Mouse (Mus musculus) embryonic facial prominence, embryonic 13.5 days (tissue): ENCODE data around the gene Mcur1. TPM values are rescaled to one million over a fixed set of nuclear protein-coding genes. Genes with fewer than 3 reads are reported as not detected.

Experiments used
- ATAC-seq: fragments of 200-750 bp; cut with Nextera tagmentation; 2 replicates; pipeline ENCODE4 v1.8.0; 2017; ENCODE audit warnings: low read depth; ENCODE audit not compliant: insufficient number of reproducible peaks, insufficient read depth, low FRiP score, low TSS enrichment
- H3K27ac ChIP-seq: fragments of 300-500 bp; sonication (generic); 2 replicates; pipeline ENCODE4 v1.5.1; 2015; ENCODE audit warnings: moderate library complexity, mild to moderate bottlenecking, inconsistent platforms
- H3K27me3 ChIP-seq: fragments of 300-500 bp; sonication (generic); 2 replicates; pipeline ENCODE4 v1.6.1; 2015; ENCODE audit warnings: mild to moderate bottlenecking, inconsistent platforms
- H3K36me3 ChIP-seq: fragments of 300-500 bp; sonication (generic); 2 replicates; pipeline ENCODE4 v1.6.1; 2015; ENCODE audit warnings: mild to moderate bottlenecking, inconsistent platforms
- H3K4me1 ChIP-seq: fragments of 300-500 bp; sonication (generic); 2 replicates; pipeline ENCODE4 v1.6.1; 2015; ENCODE audit warnings: inconsistent platforms
- H3K4me2 ChIP-seq: fragments of 300-500 bp; sonication (generic); 2 replicates; pipeline ENCODE4 v1.6.1; 2015; ENCODE audit warnings: moderate library complexity, mild to moderate bottlenecking, inconsistent platforms
- H3K4me3 ChIP-seq: fragments of 300-500 bp; sonication (generic); 2 replicates; pipeline ENCODE4 v1.5.1; 2015; ENCODE audit warnings: mild to moderate bottlenecking, inconsistent platforms
- H3K9ac ChIP-seq: fragments of 300-500 bp; sonication (generic); 2 replicates; pipeline ENCODE4 v1.6.1; 2015; ENCODE audit warnings: mild to moderate bottlenecking, inconsistent platforms
- H3K9me3 ChIP-seq: fragments of 300-500 bp; sonication (generic); 2 replicates; pipeline ENCODE4 v1.6.1; 2016; ENCODE audit warnings: inconsistent platforms
- WGBS: fragments of 180-500 bp; shearing (Covaris S2); methylation state at CpG from one replicate; pipeline ENCODE4 v1.1.7; 2015; ENCODE audit warnings: mixed read lengths; 5-methylcytosine and 5-hydroxymethylcytosine counted together
- polyA plus RNA-seq: library from polyadenylated mRNA; unstranded; fragments of >200 nt; fragmentation: Nextera tagmentation; extraction: Ambion mirVana; gene quantifications from 2 replicates; pipeline ENCODE4 v1.2.1, GENCODE M21; 2015

The Mcur1 gene
- polyA plus RNA-seq, 1 experiment from 2014 or later = 13.8 TPM

- ATAC-seq = no peak
- no peaks in the 10 kb centered on the region for H3K27me3 ChIP-seq
- H3K4me1 ChIP-seq = no peaks in the 10 kb centered on the region
- no peaks in the 10 kb centered on the region for H3K9me3 ChIP-seq
- no peak overlapping the region for H3K9ac ChIP-seq
- WGBS = 44% methylated on average over 3 of the region's 3 CpGs
- no peak overlapping the region for H3K27ac ChIP-seq
- no peak overlapping the region for H3K4me2 ChIP-seq
- peaks cover 61% of the 10 kb centered on the region for H3K36me3 ChIP-seq
- H3K4me3 ChIP-seq = no peak overlapping the region
Measured at GRCm38 (mm10) chr13:43546861-43547260, 13.1 kb downstream of the Mcur1 start.

GRCm38 (mm10) chr13:43540205-43540815 lies 19.7 kb downstream of the Mcur1 start:
- no peak overlapping the region for H3K4me3 ChIP-seq
- no peaks in the 10 kb centered on the region for H3K27me3 ChIP-seq
- ATAC-seq = no peak
- H3K27ac ChIP-seq = no peak overlapping the region
- no peaks in the 10 kb centered on the region for H3K9me3 ChIP-seq
- H3K36me3 ChIP-seq = peaks cover 22% of the 10 kb centered on the region
- WGBS = 85% methylated on average over 14 of the region's 14 CpGs
- peaks cover 17% of the 10 kb centered on the region for H3K4me1 ChIP-seq
- H3K4me2 ChIP-seq = no peak overlapping the region
- H3K9ac ChIP-seq = no peak overlapping the region

- Histone ChIP-seq H3K27me3 (no peaks in the 10 kb centered on the region), H3K4me2 (no peak overlapping the region), H3K4me3 (no peak overlapping the region), H3K9me3 (no peaks in the 10 kb centered on the region), H3K9ac (no peak overlapping the region), H3K4me1 (peaks cover 17% of the 10 kb centered on the region), H3K36me3 (peaks cover 14% of the 10 kb centered on the region), H3K27ac (no peak overlapping the region)
- ATAC-seq = no peak
- WGBS = 94% methylated on average over 3 of the region's 3 CpGs
Measured at GRCm38 (mm10) chr13:43539409-43539808, 20.6 kb downstream of the Mcur1 start.

- Histone ChIP-seq H3K9me3 (no peaks in the 10 kb centered on the region), H3K27ac (no peak overlapping the region), H3K9ac (no peak overlapping the region), H3K4me3 (no peak overlapping the region), H3K4me2 (no peak overlapping the region), H3K27me3 (no peaks in the 10 kb centered on the region), H3K36me3 (peaks cover 6% of the 10 kb centered on the region; the same call in 1 of the 2 replicates), H3K4me1 (peaks cover 17% of the 10 kb centered on the region)
- 40% methylated on average over 6 of the region's 6 CpGs for WGBS
- no peak for ATAC-seq
Measured at GRCm38 (mm10) chr13:43537854-43538253, 22.1 kb downstream of the Mcur1 start.

DNA sequence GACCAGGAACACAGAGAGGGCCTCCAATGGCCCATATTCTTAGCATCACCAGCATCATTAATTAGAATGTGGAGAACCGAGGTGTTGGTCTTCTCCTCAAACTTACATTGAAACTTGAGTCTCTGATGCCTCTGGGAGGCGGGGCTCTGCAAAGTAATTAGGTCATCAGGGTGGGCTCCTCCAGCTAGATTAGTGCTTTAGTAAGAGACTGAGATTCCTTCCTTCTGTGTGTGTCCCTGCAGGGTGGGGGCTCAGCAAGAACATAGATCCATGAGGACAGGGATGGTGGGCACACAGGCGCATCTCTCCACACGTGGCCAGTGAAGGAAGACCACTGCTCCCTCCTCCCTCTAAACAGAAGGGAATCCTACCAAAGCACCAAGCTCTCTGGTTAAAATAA lies 26.0 kb downstream of the Mcur1 start:
- no peaks in the 10 kb centered on the region for H3K9me3 ChIP-seq
- H3K36me3 ChIP-seq = no peaks in the 10 kb centered on the region
- H3K4me3 ChIP-seq = no peak overlapping the region
- no peak overlapping the region for H3K9ac ChIP-seq
- H3K27ac ChIP-seq = no peak overlapping the region
- H3K27me3 ChIP-seq = no peaks in the 10 kb centered on the region
- H3K4me2 ChIP-seq = no peak overlapping the region
- WGBS = 74% methylated on average over 4 of the region's 4 CpGs
- no peak for ATAC-seq
- H3K4me1 ChIP-seq = peaks cover 28% of the 10 kb centered on the region

DNA sequence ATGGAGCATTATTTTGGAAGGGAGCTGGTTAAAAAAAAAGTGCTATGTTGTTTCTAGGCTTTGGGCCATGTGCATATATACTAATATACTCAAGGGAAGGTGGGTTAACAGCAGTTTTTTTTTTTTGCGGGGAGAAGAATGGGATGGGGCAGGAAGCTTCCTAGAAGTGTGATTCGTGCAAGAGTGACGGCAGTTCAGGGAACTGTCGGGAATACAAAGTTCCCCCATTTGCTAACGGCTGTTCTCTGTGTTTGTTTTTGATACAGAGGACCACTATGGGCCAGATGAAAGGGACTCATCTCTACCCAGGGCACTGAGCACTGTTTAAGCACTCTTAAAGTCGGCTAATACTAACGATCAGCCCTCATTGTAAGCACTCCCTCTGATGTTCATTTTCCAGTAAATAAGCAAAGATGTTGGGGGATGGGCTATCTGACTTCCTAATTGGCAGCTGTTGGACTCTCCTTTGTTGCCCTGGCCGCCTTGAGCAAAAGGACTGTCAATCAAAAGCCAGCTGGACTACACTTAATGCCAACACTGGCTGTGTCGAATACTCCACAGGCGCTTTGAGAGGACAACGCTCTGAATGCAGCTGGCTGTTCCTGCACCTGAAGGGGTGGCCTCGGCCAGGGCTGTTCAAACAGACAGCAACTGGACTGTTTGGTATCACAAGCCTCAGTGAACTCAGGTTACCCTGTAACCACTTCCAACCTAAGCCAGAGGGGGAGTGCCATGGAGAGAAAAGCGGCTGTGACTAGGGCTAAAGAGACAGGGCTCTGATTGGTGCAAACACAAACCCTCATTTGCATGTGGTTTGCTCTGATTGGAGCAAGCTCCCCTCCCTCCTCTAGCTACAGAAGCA lies 28.9 kb downstream of the Mcur1 start:
- Histone ChIP-seq H3K9ac (no peak overlapping the region), H3K9me3 (no peaks in the 10 kb centered on the region), H3K27ac (no peak overlapping the region), H3K4me1 (peaks cover 22% of the 10 kb centered on the region), H3K4me2 (0 out of 2 replicates have a peak overlapping the region, but pooled peaks have one; percentile 7), H3K4me3 (no peak overlapping the region), H3K27me3 (no peaks in the 10 kb centered on the region), H3K36me3 (no peaks in the 10 kb centered on the region)
- ATAC-seq = peak; percentile 56
- WGBS = 19% methylated on average over 13 of the region's 13 CpGs

DNA sequence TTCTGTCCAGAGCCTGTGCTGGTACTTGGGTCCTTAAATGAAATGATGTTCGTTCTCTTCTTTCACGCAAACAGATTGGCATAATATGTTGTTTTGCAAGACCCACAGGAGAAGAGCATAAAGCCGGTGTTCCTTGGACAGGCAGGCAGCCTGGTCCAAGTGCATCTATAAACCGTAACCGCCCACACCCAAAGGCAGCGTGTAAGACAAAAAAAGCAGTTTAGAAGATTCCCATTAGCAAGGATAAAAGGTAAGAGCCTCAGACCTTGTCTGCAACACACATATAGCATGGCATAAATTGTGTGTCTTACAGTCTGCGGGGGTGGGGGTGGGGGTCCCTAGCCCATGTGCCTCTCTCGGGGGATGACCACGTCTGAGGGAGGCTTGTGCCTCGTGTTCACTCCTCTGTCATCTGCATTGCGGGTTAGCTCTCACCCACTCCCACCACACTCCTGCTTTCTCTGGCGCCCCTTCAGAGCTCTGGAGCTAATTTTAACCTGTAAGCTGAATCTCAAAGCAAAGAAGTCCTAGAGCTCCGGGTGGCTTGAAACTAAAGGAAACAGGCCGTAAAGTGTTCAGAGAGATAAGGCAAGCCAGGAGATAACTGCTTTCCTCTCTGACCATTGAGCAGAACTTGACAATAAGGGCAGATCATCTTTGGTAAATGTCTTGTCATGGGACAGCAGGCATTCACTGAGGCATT lies 29.7 kb downstream of the Mcur1 start:
- Histone ChIP-seq H3K4me1 (peaks cover 29% of the 10 kb centered on the region), H3K36me3 (no peaks in the 10 kb centered on the region), H3K9me3 (no peaks in the 10 kb centered on the region), H3K27me3 (no peaks in the 10 kb centered on the region), H3K9ac (0 out of 2 replicates have a peak overlapping the region, but pooled peaks have one; percentile 11), H3K4me2 (no peak overlapping the region), H3K27ac (no peak overlapping the region), H3K4me3 (no peak overlapping the region)
- ATAC-seq = no peak
- 47% methylated on average over 14 of the region's 14 CpGs for WGBS

DNA sequence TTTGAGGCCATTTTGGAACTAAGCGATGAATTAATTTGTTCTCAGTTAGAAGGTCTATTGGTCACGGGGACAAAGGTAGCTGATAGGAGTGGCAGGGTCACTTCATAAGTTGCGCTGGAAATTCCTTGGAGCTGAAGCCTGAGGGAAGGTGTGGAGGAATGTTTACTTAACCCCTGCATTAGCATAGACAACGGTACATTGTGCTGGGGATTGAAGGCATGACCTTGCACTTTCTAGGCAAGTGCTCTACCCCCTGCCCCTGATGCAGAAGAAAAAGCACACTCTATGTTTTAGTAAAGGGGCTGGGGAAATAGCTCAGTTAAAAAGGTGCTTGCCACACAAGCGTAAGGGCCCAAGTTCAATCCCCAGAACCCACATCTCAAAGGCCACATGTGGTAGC lies 33.7 kb downstream of the Mcur1 start:
- Histone ChIP-seq H3K4me1 (peaks cover 43% of the 10 kb centered on the region), H3K4me3 (no peak overlapping the region), H3K4me2 (no peak overlapping the region), H3K36me3 (no peaks in the 10 kb centered on the region), H3K27me3 (no peaks in the 10 kb centered on the region), H3K9ac (no peak overlapping the region), H3K27ac (no peak overlapping the region), H3K9me3 (no peaks in the 10 kb centered on the region)
- WGBS = 70% methylated on average over 5 of the region's 5 CpGs
- no peak for ATAC-seq

DNA sequence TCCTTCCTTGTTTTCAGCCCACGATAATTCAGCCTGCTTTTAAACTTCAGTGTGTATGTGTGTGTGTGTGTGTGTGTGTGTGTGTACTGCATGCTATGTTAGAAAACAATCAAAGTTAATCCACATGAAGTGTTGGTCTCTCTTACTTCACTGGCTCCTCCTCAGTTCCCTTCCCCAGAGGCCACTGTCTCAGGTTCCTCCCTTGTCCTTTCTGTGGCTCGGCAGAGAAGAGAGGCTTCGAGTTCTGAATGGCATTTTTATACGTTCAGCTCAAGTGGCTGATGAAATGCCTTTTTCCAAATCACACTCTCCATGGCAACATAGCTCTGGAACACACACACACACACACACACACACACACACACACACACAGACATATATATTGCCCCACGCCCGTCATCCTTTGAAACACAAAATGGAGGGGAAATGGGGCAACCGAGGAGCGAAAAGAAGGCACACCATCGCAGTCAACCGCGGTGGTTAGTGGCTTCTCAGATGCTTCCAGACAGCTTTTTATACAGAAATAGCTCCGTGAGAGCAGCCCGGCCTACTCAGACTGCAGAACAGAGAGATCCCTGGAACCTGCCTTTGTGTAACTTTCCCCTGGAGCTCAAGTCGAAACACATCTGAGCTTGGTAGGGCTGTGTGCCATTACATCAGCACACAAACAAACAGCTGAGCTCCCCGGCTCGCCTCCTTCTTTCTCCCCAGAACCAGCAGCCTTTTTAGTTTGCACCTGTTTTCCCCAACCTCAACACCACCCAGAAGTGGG lies 34.4 kb downstream of the Mcur1 start:
- Histone ChIP-seq H3K27ac (peak overlapping the region; percentile 71), H3K9ac (no peak overlapping the region), H3K27me3 (no peaks in the 10 kb centered on the region), H3K4me1 (peaks cover 38% of the 10 kb centered on the region), H3K36me3 (no peaks in the 10 kb centered on the region), H3K4me2 (no peak overlapping the region), H3K4me3 (no peak overlapping the region), H3K9me3 (no peaks in the 10 kb centered on the region)
- WGBS = 55% methylated on average over 16 of the region's 16 CpGs
- ATAC-seq = no peak

DNA sequence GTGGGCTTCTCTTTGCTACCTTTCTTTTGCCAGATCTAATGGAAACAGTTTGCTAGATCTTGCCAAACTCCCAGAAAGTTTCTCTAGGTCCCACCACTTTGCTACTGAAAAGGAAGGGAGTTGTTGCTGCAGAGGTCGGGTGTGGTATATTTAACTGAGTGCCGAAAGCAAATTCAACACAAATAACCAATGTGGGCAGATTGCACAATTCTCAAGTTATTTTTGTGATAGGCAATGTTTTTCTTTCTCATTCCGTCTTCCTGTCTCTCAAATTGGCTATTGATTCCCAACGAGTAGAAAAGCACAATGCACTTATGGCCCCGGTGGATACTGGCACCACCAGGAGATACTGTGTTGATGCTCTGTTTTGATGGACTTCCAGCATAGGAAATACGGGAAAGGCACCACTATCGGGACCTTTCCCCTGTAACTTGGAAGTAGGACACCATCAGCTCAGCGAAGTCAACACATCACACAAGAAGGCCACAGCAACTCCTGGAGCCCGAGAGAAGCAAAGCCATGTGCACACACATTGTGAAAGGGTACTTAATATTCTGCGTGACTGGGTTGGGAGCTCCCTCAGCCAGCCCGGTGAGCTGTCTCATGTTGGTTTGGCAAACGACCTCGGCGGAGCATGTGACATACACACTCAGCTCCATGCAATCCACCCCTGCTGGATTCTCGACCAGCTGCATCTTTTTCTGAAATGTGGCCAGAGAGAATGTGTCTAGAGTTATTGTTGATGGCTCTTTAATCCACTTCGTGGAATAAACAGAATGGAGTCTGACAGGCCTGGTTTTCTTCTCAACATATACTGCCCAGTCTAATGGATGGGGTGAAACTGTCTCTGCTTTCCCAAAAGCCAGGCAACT lies 35.3 kb downstream of the Mcur1 start:
- Histone ChIP-seq H3K4me2 (no peak overlapping the region), H3K4me3 (no peak overlapping the region), H3K9ac (no peak overlapping the region), H3K4me1 (peaks cover 35% of the 10 kb centered on the region), H3K27me3 (no peaks in the 10 kb centered on the region), H3K9me3 (no peaks in the 10 kb centered on the region), H3K27ac (peak overlapping the region; percentile 71), H3K36me3 (no peaks in the 10 kb centered on the region)
- WGBS = 63% methylated on average over 16 of the region's 16 CpGs
- no peak for ATAC-seq
